Mouse (Mus musculus): Measurements from ENCODE around the gene Vmn2r107. TPM values are rescaled to one million over a fixed set of nuclear protein-coding genes. Genes with fewer than 3 reads are reported as not detected.

Gene Vmn2r107
- not detected in 2 replicates for polyA plus RNA-seq (2014; fragmentation: Nextera tagmentation; extraction: Ambion mirVana)

DNA sequence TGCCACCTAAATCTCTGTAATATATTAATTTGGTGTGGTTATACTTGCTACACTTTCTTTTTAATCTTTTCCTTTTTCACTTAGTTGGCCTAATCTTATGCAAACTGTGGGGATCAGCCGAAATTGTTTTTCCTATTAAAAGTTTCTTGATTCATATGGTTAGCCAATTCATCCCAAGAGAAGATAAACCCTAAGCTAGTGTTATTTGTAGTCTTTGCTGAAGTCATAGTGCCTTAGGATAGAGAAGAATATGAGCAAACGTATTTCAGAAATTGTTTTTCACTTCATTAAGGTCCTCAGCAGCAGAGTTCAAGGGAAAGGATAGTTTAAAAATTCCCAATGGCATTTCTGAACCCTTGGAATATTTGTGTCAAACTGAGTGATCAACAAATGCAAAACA, at the start of gene Vmn2r107:
Gene Vmn2r107 (plus strand): TSS at position 301 of the 400 bp plus-strand sequence.
- ATAC-seq (ENCODE audit: low FRiP score, low TSS enrichment) (no peak), DNase-seq (no peak)
- peaks cover 3% of the 10 kb centered on the region; the same call in 1 of the 2 replicates for H3K9me3 ChIP-seq (ENCODE audit: control insufficient read depth, low read length)
- no peak within 1 kb of the TSS for H3K27ac ChIP-seq (replicated peaks; ENCODE audit: low read depth, low read length)
- H3K9ac ChIP-seq (replicated peaks; ENCODE audit: low read length) = no peak within 1 kb of the TSS
- H3K4me3 ChIP-seq (replicated peaks; ENCODE audit: low read depth, low read length) = no peak within 1 kb of the TSS
- H3K27me3 ChIP-seq (ENCODE audit: control insufficient read depth, insufficient read depth, low read length) = no peaks in the 10 kb centered on the region
- H3K4me1 ChIP-seq (ENCODE audit: control insufficient read depth, insufficient read depth, low read length) = no peaks in the 10 kb centered on the region
- no peaks in the 10 kb centered on the region for H3K36me3 ChIP-seq (ENCODE audit: control insufficient read depth, insufficient read depth, low read length)
- no peak within 1 kb of the TSS for H3K4me2 ChIP-seq (ENCODE audit: low read length)
- 51% methylated on average over 2 of the region's 2 CpGs for WGBS

DNA sequence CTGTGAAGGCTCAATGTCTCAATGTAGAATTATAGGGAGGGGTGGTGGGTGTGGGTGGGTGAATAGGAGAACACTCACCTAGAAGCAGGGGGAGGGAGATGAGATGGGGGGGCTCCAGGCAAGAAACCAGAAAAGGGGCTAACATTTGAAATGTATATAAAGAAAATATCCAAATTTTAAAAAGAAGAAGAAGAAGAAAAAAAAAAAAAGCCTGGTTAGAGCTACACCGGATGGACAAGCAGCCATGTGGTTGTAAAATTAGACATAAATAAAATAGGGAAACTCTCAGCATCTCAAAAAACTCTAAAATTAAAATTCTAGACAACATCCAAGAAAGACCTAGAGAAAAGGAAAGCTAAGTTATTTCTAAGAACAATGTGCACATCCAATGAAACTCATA, 39.3 kb upstream of the Vmn2r107 start:
- H3K36me3 ChIP-seq (ENCODE audit: control insufficient read depth, insufficient read depth, low read length) = no peaks in the 10 kb centered on the region

DNA sequence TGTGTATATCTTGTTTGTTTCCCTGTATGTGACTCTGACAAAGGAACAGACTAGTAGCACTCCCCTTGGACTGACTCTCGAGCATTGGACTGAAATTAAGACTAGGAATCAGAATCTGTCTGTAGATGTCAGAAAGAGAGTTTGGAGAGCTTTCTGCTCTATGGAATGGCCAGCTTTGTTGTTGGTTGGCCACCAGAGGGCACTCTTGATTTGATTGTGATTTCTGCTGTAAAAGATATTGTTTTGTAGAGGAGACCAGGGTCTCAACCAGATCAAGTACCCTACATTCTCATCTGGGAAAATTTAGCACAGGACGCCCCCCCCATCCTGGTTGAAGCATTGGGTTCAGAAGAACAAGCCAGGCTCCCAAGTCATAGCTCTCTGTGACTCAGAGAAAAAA, 54.1 kb downstream of the Vmn2r107 start:
- Histone ChIP-seq H3K9me3 (ENCODE audit: control insufficient read depth, low read length) (peaks cover 23% of the 10 kb centered on the region), H3K9ac (replicated peaks; ENCODE audit: low read length) (no peak overlapping the region), H3K36me3 (ENCODE audit: control insufficient read depth, insufficient read depth, low read length) (no peaks in the 10 kb centered on the region), H3K4me3 (replicated peaks; ENCODE audit: low read depth, low read length) (no peak overlapping the region), H3K27me3 (ENCODE audit: control insufficient read depth, insufficient read depth, low read length) (no peaks in the 10 kb centered on the region), H3K27ac (replicated peaks; ENCODE audit: low read depth, low read length) (no peak overlapping the region), H3K4me2 (ENCODE audit: low read length) (no peak overlapping the region), H3K4me1 (ENCODE audit: control insufficient read depth, insufficient read depth, low read length) (no peaks in the 10 kb centered on the region)
- WGBS = 38% methylated on average over 2 of the region's 2 CpGs
- ATAC-seq (ENCODE audit: low FRiP score, low TSS enrichment) (no peak), DNase-seq (no peak)

More for the DNA sequence above, 39.3 kb upstream of the Vmn2r107 start:
- Histone ChIP-seq H3K4me2 (ENCODE audit: low read length) (no peak overlapping the region), H3K27ac (replicated peaks; ENCODE audit: low read depth, low read length) (no peak overlapping the region), H3K9ac (replicated peaks; ENCODE audit: low read length) (no peak overlapping the region), H3K9me3 (ENCODE audit: control insufficient read depth, low read length) (peaks cover 14% of the 10 kb centered on the region), H3K4me3 (replicated peaks; ENCODE audit: low read depth, low read length) (no peak overlapping the region), H3K4me1 (ENCODE audit: control insufficient read depth, insufficient read depth, low read length) (no peaks in the 10 kb centered on the region), H3K27me3 (ENCODE audit: control insufficient read depth, insufficient read depth, low read length) (no peaks in the 10 kb centered on the region)
- ATAC-seq (ENCODE audit: low FRiP score, low TSS enrichment) = no peak
- 92% methylated on average over 1 of the region's 1 CpGs for WGBS
- DNase-seq = no peak

DNA sequence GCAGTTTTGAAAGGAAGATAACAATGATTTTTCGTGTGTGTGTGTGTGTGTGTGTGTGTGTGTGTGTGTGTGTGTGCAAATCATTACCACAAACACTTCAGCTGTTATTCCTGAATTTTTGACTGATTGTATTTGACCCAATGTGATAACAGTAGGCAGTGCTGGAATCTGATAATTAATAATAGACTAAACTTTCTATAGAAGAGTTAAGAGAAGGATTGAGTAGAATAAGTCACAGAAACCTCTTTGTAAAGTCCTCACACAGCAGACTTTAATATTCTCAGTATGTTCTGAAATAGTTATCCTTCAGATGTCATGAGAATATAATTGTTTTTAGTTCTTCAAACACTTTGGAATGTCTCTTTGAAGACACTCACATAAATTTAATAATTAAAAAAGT, 68.8 kb downstream of the Vmn2r107 start, which contains the start of gene Vmn1r224:
Gene Vmn1r224 (plus strand): TSS at position 301 of the 400 bp plus-strand sequence.
- H3K4me1 ChIP-seq (ENCODE audit: control insufficient read depth, insufficient read depth, low read length) = no peaks in the 10 kb centered on the region
- H3K9ac ChIP-seq (replicated peaks; ENCODE audit: low read length) = no peak within 1 kb of the TSS
- H3K27ac ChIP-seq (replicated peaks; ENCODE audit: low read depth, low read length) = no peak within 1 kb of the TSS
- H3K9me3 ChIP-seq (ENCODE audit: control insufficient read depth, low read length) = peaks cover 8% of the 10 kb centered on the region; the same call in 1 of the 2 replicates
- no peaks in the 10 kb centered on the region for H3K27me3 ChIP-seq (ENCODE audit: control insufficient read depth, insufficient read depth, low read length)
- WGBS = 49% methylated on average over 1 of the region's 1 CpGs
- no peak within 1 kb of the TSS for H3K4me3 ChIP-seq (replicated peaks; ENCODE audit: low read depth, low read length)
- DNase-seq (no peak), ATAC-seq (ENCODE audit: low FRiP score, low TSS enrichment) (no peak)
- H3K36me3 ChIP-seq (ENCODE audit: control insufficient read depth, insufficient read depth, low read length) = no peaks in the 10 kb centered on the region
- H3K4me2 ChIP-seq (ENCODE audit: low read length) = no peak within 1 kb of the TSS

Other genes with a start within 250 kb of the Vmn2r107 start
- gene Fpr-rs7, start 231.0 kb upstream of the Vmn2r107 start, polyA plus RNA-seq (2014; fragmentation: Nextera tagmentation; extraction: Ambion mirVana) = not detected in 2 replicates
- not detected in 2 replicates for gene Fpr-rs6, start 162.1 kb upstream of the Vmn2r107 start, polyA plus RNA-seq (2014; fragmentation: Nextera tagmentation; extraction: Ambion mirVana)
- not detected in 2 replicates for gene Vmn2r105, start 110.2 kb upstream of the Vmn2r107 start, polyA plus RNA-seq (2014; fragmentation: Nextera tagmentation; extraction: Ambion mirVana)
- not detected in 2 replicates for gene Vmn2r106, start 59.7 kb upstream of the Vmn2r107 start, polyA plus RNA-seq (2014; fragmentation: Nextera tagmentation; extraction: Ambion mirVana)
- not detected in 2 replicates for gene Vmn1r224, start 68.9 kb downstream of the Vmn2r107 start, polyA plus RNA-seq (2014; fragmentation: Nextera tagmentation; extraction: Ambion mirVana)
- gene Vmn2r108, start 136.1 kb downstream of the Vmn2r107 start, polyA plus RNA-seq (2014; fragmentation: Nextera tagmentation; extraction: Ambion mirVana) = not detected in 2 replicates
- gene Vmn1r225, start 152.9 kb downstream of the Vmn2r107 start, polyA plus RNA-seq (2014; fragmentation: Nextera tagmentation; extraction: Ambion mirVana) = not detected in 2 replicates
- gene Vmn2r109, start 219.5 kb downstream of the Vmn2r107 start, polyA plus RNA-seq (2014; fragmentation: Nextera tagmentation; extraction: Ambion mirVana) = not detected in 2 replicates

Data from midbrain, embryonic 14.5 days (tissue).